Mouse (Mus musculus) gastrocnemius, adult 2 months (tissue): ENCODE measurements around the gene Pex26. TPM values are rescaled to one million over a fixed set of nuclear protein-coding genes. Genes with fewer than 3 reads are reported as not detected.

Experiments
- DNase-seq: peaks from one replicate; pipeline ENCODE4 v3.0.0; 2022
- H3K27ac ChIP-seq: fragments of 200-600 bp; 2 replicates; pipeline ENCODE4 v1.8.1; 2022; ENCODE audit warnings: mild to moderate bottlenecking
- H3K4me3 ChIP-seq: fragments of 200-600 bp; 2 replicates; pipeline ENCODE4 v1.8.1; 2022; ENCODE audit warnings: mild to moderate bottlenecking, moderate library complexity
- CTCF ChIP-seq: fragments of 200-600 bp; IDR thresholded peaks from 2 replicates; pipeline ENCODE4 v1.8.1; 2022; ENCODE audit warnings: antibody characterized with exemption, mild to moderate bottlenecking, moderate library complexity
- intact Hi-C: fragments of 180-260 bp; cut with DNase I; formaldehyde crosslinking; loops from one replicate; pipeline ENCODE4 v1.15.1; 2025
- total RNA-seq, 2 experiments: library from RNA; stranded (reverse); gene quantifications; 2 replicates each; pipeline ENCODE4 v1.2.3; 2021

Gene Pex26
- total RNA-seq, 2 experiments from 2014 or later, result 3.5 to 3.8 TPM

DNA sequence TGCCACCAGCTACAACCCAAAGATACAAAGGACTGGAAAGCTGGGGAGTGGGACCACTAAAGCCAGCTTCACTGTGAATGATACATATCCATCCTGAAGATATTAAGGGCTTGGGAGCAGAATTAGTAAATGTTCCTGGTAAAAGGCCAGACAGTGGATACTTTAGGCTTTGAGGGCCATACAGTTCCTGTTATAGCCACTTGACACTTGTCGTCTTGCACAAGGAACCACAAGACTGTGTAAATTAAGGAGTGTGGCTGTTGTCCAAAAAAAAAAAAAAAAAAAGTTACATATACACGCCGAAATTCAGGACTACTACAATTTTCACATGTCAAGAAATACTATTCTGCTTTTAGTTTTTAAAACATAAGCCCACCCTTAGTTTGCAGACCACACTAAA, 35.1 kb upstream of the Pex26 start:
- no peak overlapping the region for H3K4me3 ChIP-seq
- TF ChIP-seq CTCF, result no peak
- intact Hi-C loops, result no loop called here
- H3K27ac ChIP-seq, result no peak overlapping the region
- DNase-seq, result no peak

DNA sequence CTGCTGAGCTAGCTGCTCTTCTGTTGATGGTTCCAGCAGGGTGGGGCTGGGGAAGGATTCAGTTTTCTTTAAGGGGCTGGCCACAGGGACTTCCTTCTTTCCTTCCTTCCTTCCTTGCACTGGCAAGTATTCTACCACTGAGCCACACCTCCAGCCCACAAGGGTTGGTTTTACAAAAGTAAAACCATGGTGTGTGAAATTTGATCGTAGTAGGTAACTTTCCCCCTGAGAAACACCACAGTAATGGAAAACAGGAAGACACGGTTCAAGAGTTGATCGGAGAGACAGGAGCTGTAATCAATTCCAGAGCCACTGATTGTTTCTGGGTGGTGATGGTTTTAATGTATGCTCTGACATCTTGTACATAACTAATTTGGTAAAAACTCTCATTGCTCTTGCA, 34.0 kb upstream of the Pex26 start:
- intact Hi-C loops, result no loop called here
- DNase-seq, result no peak
- TF ChIP-seq CTCF, result no peak
- Histone ChIP-seq H3K4me3 (no peak overlapping the region), H3K27ac (no peak overlapping the region)

DNA sequence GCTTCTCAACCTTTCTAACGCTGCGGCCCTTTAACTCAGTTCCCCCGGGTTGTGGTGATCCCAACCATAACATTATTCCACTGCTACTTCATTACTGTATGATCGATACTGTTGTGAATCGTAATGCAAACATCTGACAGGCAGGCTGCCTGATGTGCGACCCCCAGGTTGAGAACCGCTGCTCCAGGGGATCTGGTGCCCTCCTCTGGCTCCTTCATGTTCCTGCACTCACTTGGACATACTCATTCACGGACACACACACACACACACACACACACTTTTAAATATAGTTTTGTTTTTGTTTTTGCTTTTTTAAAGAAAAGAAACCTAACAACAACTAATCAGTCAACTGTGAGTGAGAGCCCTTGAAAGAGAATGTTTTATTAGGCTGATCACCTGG, 33.3 kb upstream of the Pex26 start:
- Histone ChIP-seq H3K4me3 (no peak overlapping the region), H3K27ac (no peak overlapping the region)
- intact Hi-C loops, result no loop called here
- DNase-seq, result no peak
- no peak for TF ChIP-seq CTCF

DNA sequence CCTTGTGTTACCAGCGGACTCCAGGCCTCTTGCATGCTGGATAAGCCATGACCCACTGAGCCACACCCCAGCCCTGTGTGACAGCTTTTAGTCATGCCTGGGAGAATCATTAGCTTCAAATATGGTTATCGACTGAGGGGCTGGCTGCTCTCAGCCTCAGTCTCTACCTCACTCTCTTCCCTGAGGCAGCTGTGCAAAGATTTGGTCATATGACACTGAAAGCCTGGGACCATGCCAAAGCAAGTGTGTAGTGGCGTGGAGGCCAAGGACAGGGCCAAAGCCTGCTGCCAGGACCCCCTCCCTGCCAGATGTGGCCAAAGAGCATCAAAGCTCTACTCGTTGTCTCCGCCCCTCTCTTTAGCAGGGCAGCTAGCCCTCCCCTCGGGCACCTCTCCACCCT, 31.7 kb upstream of the Pex26 start:
- TF ChIP-seq CTCF, result no peak
- peak; percentile 79 for DNase-seq
- intact Hi-C loops, result no loop called here
- Histone ChIP-seq H3K27ac (peak overlapping the region; percentile 35), H3K4me3 (no peak overlapping the region)

DNA sequence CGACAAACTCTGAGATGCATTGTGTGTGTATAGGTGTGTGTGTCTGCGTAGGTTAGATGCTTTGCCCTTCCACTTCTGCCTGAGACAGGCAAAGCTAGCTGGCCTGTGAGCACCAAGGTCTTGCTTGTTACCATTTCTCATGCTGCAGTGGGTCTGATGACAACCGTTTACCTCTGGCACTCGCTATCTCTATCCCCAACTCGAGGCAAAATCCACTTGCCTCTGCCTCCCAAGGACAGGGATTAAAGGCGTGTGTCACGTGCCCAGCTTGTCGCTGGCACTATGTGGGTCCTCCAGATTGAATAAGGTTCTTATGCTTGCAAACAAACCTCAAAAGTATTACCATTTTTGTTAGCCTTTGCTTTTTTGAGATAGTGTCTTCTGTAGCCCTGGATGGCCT, 30.3 kb upstream of the Pex26 start:
- H3K4me3 ChIP-seq, result no peak overlapping the region
- H3K27ac ChIP-seq, result no peak overlapping the region
- intact Hi-C loops, result no loop called here
- TF ChIP-seq CTCF, result no peak
- no peak for DNase-seq

DNA sequence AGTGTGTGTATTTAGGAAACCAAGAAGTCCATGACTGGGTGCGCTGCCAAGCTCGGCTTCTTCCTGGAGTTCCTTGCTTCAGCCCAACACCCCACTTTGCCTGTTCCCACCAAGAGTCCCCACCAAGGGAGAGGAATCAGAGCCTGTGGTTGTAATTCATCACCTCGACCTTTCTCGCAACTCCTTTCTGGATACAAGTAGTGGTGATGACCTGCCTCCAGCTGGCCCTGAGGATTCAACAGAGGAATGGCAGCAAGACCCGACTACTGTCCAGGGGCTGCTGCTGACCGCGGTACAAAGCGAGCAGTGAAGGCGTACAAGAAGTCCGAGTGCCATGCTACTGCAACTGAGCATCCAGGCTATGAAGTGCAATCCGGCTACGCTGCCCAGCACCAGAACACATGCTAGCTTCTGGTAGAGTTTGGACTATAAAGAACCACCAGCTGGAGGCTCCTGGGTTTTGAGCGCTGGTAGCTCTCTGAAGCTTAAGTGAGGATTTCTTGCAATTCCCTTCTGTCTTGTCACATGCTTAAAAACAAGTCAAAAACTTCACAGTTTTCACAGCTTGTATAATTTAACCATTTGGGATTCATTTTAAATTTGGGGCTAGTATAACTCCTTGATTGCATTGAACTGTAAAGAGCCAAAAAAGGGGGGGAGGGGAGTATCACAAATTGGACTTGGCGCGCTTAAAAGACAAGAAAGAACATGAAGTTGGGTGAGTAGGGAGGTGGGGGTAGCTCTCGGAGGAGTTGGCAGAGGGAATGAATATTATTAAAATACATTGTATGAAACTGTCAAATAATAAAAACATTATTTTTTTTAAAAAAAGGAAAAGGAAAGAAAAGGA, 28.8 kb upstream of the Pex26 start:
- intact Hi-C loops, result no loop called here
- Histone ChIP-seq H3K4me3 (no peak overlapping the region), H3K27ac (no peak overlapping the region)
- no peak for DNase-seq
- TF ChIP-seq CTCF, result no peak

DNA sequence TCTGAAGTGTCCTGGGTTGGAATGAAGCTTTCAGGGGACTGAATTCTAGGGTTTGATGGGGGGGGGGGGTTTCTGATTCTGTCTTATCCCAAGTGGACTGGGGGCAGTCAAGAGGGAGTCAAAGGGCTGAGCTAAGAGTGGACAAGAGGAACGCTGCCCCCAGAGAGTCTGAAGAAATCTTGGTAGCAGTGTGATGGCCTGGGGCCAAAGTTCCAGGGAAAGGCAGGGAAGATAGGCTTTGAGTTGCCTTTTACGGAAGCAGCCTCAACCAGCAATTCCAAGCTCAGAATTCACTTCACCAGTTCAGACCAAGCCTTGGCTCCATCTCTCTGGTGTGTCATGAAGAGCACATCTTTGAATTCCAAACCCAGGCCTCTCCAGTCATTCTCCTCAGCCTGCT, 27.4 kb upstream of the Pex26 start:
- peak; percentile 44 for DNase-seq
- H3K27ac ChIP-seq, result peak overlapping the region; percentile 35
- intact Hi-C loops, result no loop called here
- no peak overlapping the region for H3K4me3 ChIP-seq
- TF ChIP-seq CTCF, result no peak

DNA sequence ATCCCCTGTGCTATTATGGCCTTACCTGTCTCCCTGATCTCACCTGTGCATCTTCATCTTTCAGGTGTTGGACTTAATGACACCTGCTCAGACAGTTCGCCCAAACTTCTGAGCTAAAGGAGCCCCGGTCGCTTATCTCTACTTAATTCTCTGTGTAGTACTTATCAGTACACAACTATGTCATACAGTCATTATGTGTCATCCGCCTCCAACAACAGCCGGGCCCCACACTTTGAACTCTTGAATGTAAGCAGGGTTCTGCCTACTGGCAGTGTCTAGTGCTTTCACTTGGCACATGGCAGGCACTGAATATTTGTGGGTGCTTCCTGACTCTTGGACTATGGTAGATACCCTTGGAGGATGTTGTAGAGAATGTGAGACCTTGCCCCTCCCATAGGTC, 23.9 kb upstream of the Pex26 start:
- no peak for DNase-seq
- H3K4me3 ChIP-seq, result no peak overlapping the region
- intact Hi-C loops, result no loop called here
- TF ChIP-seq CTCF, result no peak
- H3K27ac ChIP-seq, result no peak overlapping the region; the same call in 1 of the 2 replicates

DNA sequence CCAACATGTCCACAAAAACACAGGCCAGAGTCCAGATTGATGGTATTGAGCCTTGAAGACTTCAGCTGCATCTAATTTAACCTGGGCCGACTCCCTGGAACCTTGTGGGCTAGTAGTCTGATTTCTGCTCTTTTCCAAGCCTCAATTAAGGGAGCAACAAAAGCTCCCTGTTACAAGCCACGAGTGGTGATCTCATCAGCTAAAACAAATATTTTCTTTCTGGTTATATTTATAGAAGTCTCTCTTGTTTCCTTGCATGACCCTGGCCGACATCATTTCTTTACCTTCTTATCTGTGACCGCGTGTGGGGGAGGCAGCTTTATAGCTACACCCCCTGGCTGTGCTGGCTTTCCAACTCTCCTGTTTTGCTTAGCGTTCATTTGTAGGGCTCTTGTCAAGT, 23.3 kb upstream of the Pex26 start:
- DNase-seq, result no peak
- H3K27ac ChIP-seq, result no peak overlapping the region; the same call in 1 of the 2 replicates

DNA sequence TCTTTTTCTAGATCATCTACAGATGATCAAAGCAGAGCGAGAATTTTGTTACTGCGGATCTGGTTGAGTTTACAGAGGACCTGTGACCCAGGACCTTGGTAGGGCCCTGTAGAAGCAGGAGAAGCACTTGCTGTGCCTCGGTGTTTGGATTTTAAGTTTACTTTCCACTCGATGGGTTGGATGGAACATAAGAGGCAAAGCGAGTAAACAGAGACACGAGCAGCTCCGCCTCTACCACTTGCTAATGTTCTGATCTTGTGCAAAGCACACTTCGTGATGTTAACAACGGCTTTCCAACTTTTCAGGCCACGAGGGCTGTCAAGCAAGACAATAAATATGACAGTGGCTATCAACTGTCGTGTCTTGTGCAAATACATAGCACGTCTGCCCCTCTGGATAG, 20.9 kb upstream of the Pex26 start:
- DNase-seq, result no peak
- intact Hi-C loops, result no loop called here
- TF ChIP-seq CTCF, result no peak
- no peak overlapping the region for H3K4me3 ChIP-seq
- no peak overlapping the region for H3K27ac ChIP-seq

More for the DNA sequence above, 23.3 kb upstream of the Pex26 start:
- TF ChIP-seq CTCF, result no peak
- H3K4me3 ChIP-seq, result no peak overlapping the region
- intact Hi-C loops, result no loop called here

DNA sequence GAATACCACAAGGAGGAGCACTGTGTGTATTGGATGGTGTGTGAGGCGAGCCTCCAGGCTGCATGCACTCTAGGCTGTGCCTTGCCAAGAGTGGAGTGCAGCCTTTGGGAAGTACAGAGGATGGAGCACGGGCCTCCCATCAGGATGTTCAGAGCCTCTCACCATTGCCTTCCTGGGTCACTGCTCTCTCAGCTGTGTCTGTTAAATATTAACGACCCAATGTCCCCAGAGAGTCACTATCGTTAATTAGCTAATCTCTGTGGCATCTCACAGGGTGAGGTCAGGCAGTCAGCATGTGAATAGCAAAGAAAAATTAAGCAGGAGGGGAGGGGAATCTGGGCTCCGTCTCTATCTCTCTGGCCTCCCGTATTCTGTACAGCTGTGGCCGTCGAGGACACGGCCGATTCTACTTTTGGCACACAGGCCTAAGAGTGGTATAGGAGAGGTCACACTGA, 17.3 kb upstream of the Pex26 start:
- no peak for TF ChIP-seq CTCF
- intact Hi-C loops, result no loop called here
- Histone ChIP-seq H3K27ac (no peak overlapping the region), H3K4me3 (no peak overlapping the region)
- no peak for DNase-seq

DNA sequence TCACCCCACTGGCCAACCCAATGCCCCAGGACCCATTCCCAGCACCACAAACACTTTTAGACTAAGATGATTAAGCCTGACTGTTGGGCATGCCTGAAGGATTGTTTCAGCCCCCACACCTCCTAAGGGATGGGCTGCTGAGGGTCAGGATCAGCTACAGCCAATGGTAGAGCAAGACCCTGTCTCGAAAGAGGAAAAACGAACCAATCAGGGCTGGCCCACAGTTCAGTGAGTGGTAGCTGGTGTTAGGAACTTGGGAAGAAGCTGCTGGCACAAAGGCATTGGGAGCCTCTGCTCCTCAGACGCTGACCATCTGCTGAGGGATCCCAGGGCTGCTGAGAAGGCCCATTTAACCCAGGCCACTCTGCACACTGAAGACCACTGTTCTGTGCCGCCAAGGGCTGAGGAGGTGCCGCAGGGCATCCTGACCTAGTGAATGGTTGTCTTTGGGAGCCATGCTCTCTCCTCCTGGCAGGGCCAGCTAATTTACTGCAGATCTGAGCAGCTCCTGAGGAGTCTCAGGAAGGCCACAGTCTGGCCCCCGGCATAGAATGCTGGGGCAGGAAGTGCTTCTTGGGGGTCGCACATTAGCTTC, 16.0 kb upstream of the Pex26 start:
- Histone ChIP-seq H3K27ac (no peak overlapping the region), H3K4me3 (no peak overlapping the region)
- DNase-seq, result no peak
- intact Hi-C loops, result no loop called here
- TF ChIP-seq CTCF, result no peak

DNA sequence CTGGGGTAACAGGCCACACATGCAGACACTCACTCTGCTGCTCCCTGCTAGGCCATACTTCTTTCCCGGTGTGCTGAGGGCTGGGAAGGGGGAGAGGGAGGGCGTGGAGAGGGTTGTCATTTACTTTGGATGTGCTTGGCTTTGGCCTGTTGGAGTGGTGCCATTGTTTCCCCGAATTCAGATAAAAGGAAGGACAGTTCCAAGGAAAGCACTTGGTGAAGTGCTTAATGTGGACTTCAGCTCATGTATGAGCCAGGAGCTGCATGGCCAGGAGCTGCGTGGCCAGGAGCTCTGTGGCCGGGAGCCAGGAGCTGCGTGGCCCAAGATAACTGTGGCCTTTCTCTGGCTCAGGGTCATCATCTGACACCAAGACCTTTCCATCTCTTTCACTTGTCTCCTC, 12.4 kb upstream of the Pex26 start:
- DNase-seq, result peak; percentile 83
- H3K4me3 ChIP-seq, result no peak overlapping the region
- peak overlapping the region; percentile 72 for H3K27ac ChIP-seq
- TF ChIP-seq CTCF, result no peak
- intact Hi-C loops, result no loop called here

DNA sequence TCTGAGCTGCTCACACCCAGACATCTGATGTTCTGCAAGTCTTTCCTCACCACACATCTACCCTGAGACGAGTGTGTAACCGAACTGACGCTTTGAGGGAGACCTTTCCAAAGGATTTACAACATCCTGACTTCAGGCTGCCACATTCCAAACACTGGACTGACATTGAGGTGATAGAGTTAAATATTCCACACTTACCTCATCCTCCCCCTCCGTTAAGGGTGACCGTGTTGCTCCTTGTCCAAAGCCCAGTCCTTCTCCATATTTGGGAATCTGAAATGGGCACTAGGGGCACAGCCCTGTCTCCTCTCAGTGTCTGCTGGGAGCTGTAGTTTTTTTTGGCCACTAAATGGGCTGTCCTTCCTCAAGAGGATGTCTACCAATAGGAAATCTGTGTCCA, 10.0 kb upstream of the Pex26 start:
- peak; percentile 44 for DNase-seq
- intact Hi-C loops, result no loop called here
- Histone ChIP-seq H3K27ac (peak overlapping the region; percentile 89), H3K4me3 (peak overlapping the region; percentile 50)
- TF ChIP-seq CTCF, result no peak
